ENCODE assay signal across 12 mouse cellular contexts in genomic region chr11:79055161-79055560, GRCm38 (mm10).
DNase-seq lines count a peak whose midpoint lies in the region; ATAC-seq and TF ChIP-seq lines count a peak whose summit lies in the region.
"Had no signal": no experiment of that assay in that cellular context is flagged by ENCODE, and none has a peak within 500 bp of the region (broad histone marks: within the 10 kb centered on the region; RNA-seq: fewer than 3 reads in every experiment).

No protein-coding gene starts in this region.

- no peaks in the 10 kb centered on the region for H3K27me3 ChIP-seq in forebrain, embryonic 10.5 days (ENCODE audit: poor library complexity, severe bottlenecking)
- H3K27me3 ChIP-seq in forebrain, embryonic 12.5 days, result no peaks in the 10 kb centered on the region
- H3K27me3 ChIP-seq in liver, embryonic 11.5 days (replicated peaks; ENCODE audit: control insufficient read depth, insufficient read depth, low read length), result no peaks in the 10 kb centered on the region
- no peaks in the 10 kb centered on the region for H3K27me3 ChIP-seq in liver, postnatal 0 days (ENCODE audit: insufficient read depth, low read length)
- H3K27me3 ChIP-seq in liver, embryonic 14.5 days (ENCODE audit: control insufficient read depth, insufficient read depth, low read length), result no peaks in the 10 kb centered on the region

- H3K9me3 ChIP-seq in forebrain, embryonic 10.5 days, result no peaks in the 10 kb centered on the region
- no peaks in the 10 kb centered on the region for H3K9me3 ChIP-seq in forebrain, embryonic 12.5 days
- H3K9me3 ChIP-seq in liver, embryonic 11.5 days (ENCODE audit: control insufficient read depth, low read length), result no peaks in the 10 kb centered on the region
- H3K9me3 ChIP-seq in liver, postnatal 0 days (ENCODE audit: low read length), result no peaks in the 10 kb centered on the region
- no peaks in the 10 kb centered on the region for H3K9me3 ChIP-seq in liver, embryonic 14.5 days (ENCODE audit: control insufficient read depth, low read length)

- no peak overlapping the region for H3K4me2 ChIP-seq in forebrain, embryonic 12.5 days
- no peak overlapping the region for H3K4me2 ChIP-seq in liver, embryonic 11.5 days
- no peak overlapping the region for H3K4me2 ChIP-seq in liver, postnatal 0 days (ENCODE audit: low read depth, low read length)
- H3K4me2 ChIP-seq in liver, embryonic 14.5 days (ENCODE audit: low read depth), result peak overlapping the region; percentile 44; the same call in 1 of the 2 replicates

- peak overlapping the region; percentile 68 for H3K27ac ChIP-seq in forebrain, embryonic 10.5 days
- no peak overlapping the region for H3K27ac ChIP-seq in forebrain, embryonic 12.5 days
- peak overlapping the region; percentile 83 for H3K27ac ChIP-seq in liver, embryonic 11.5 days (ENCODE audit: low read depth, low read length)
- no peak overlapping the region for H3K27ac ChIP-seq in liver, postnatal 0 days (ENCODE audit: low read depth)
- H3K27ac ChIP-seq in gastrocnemius, adult 2 months, result peak overlapping the region; percentile 96
- peak overlapping the region; percentile 74 for H3K27ac ChIP-seq in liver, embryonic 14.5 days

- 89% methylated on average over 8 of the region's 8 CpGs for WGBS in forebrain, embryonic 10.5 days
- WGBS in forebrain, embryonic 12.5 days, result 85% methylated on average over 8 of the region's 8 CpGs
- WGBS in liver, embryonic 11.5 days, result 80% methylated on average over 8 of the region's 8 CpGs
- 81% methylated on average over 8 of the region's 8 CpGs for WGBS in liver, postnatal 0 days (ENCODE audit: insufficient replicate concordance)
- WGBS in liver, embryonic 14.5 days (ENCODE audit: insufficient replicate concordance), result 79% methylated on average over 8 of the region's 8 CpGs

- no peak overlapping the region for H3K4me3 ChIP-seq in forebrain, embryonic 10.5 days
- no peak overlapping the region for H3K4me3 ChIP-seq in forebrain, embryonic 12.5 days (replicated peaks)
- H3K4me3 ChIP-seq in liver, embryonic 11.5 days (ENCODE audit: low read depth, low read length), result no peak overlapping the region
- H3K4me3 ChIP-seq in liver, postnatal 0 days (ENCODE audit: low read depth, low read length), result no peak overlapping the region
- H3K4me3 ChIP-seq in gastrocnemius, adult 2 months, result peak overlapping the region; percentile 82
- H3K4me3 ChIP-seq in liver, embryonic 14.5 days (ENCODE audit: insufficient read depth in 1 of 2, low read depth in 2 of 2, low read length in 2 of 2), result no peak overlapping the region

- intact Hi-C loops in gastrocnemius, adult 2 months (cut with DNase I), result no loop called here
- intact Hi-C loops in left cerebral cortex, postnatal 25 days (cut with DNase I), result no loop called here

- no peak for TF ChIP-seq EP300 in liver, postnatal 0 days (IDR thresholded peaks at IDR 0.05; ENCODE audit: low read depth)
- TF ChIP-seq EP300 in liver, embryonic 14.5 days (IDR thresholded peaks at IDR 0.05; ENCODE audit: low read depth), result no peak

- H3K9ac ChIP-seq in forebrain, embryonic 12.5 days, result no peak overlapping the region
- H3K9ac ChIP-seq in liver, embryonic 11.5 days (ENCODE audit: low read depth, low read length), result peak overlapping the region; percentile 28; the same call in 1 of the 2 replicates
- no peak overlapping the region for H3K9ac ChIP-seq in liver, postnatal 0 days (replicated peaks)
- H3K9ac ChIP-seq in liver, embryonic 14.5 days (replicated peaks), result peak overlapping the region; percentile 20; the same call in 1 of the 2 replicates

- peaks cover 54% of the 10 kb centered on the region for H3K4me1 ChIP-seq in forebrain, embryonic 10.5 days
- H3K4me1 ChIP-seq in forebrain, embryonic 12.5 days, result peaks cover 36% of the 10 kb centered on the region
- H3K4me1 ChIP-seq in liver, embryonic 11.5 days (replicated peaks; ENCODE audit: control insufficient read depth, insufficient read depth, low read length), result peaks cover 55% of the 10 kb centered on the region
- peaks cover 22% of the 10 kb centered on the region for H3K4me1 ChIP-seq in liver, postnatal 0 days (ENCODE audit: insufficient read depth)
- peaks cover 54 to 72% of the 10 kb centered on the region in 2 experiments for H3K4me1 ChIP-seq in liver, embryonic 14.5 days (replicated peaks; ENCODE audit: control insufficient read depth in 2 of 2, insufficient read depth in 2 of 2, low read length in 1 of 2)

- no peak for ATAC-seq in forebrain, embryonic 12.5 days (ENCODE audit: low FRiP score)
- no peak for ATAC-seq in liver, embryonic 11.5 days (replicated peaks; ENCODE audit: low FRiP score)
- no peak for ATAC-seq in liver, postnatal 0 days
- ATAC-seq in liver, embryonic 14.5 days (ENCODE audit: insufficient read depth), result no peak
- ATAC-seq: forebrain, embryonic 14.5 days had no signal

- TF ChIP-seq CTCF in liver, postnatal 0 days (IDR thresholded peaks at IDR 0.05; ENCODE audit: low read depth), result no peak
- no peak for TF ChIP-seq CTCF in gastrocnemius, adult 2 months (IDR thresholded peaks at IDR 0.05)
- no peak for TF ChIP-seq CTCF in liver, embryonic 14.5 days (IDR thresholded peaks at IDR 0.05; ENCODE audit: low read depth)

- no peaks in the 10 kb centered on the region; the same call in 1 of the 2 replicates for H3K36me3 ChIP-seq in forebrain, embryonic 10.5 days (replicated peaks)
- no peaks in the 10 kb centered on the region for H3K36me3 ChIP-seq in forebrain, embryonic 12.5 days (replicated peaks)
- no peaks in the 10 kb centered on the region for H3K36me3 ChIP-seq in liver, embryonic 11.5 days (ENCODE audit: control insufficient read depth, insufficient read depth, low read length)
- no peaks in the 10 kb centered on the region for H3K36me3 ChIP-seq in liver, postnatal 0 days (replicated peaks; ENCODE audit: insufficient read depth, low read length)
- H3K36me3 ChIP-seq in liver, embryonic 14.5 days (replicated peaks; ENCODE audit: control insufficient read depth, insufficient read depth, low read depth), result no peaks in the 10 kb centered on the region

- DNase-seq in forebrain, embryonic 10.5 days (ENCODE audit: extremely low spot score, low spot score), result no peak
- no peak for DNase-seq in liver, embryonic 11.5 days (ENCODE audit: low spot score)
- DNase-seq in liver, postnatal 0 days, result no peak
- DNase-seq in gastrocnemius, adult 2 months, result peak; percentile 89
- no peak for DNase-seq in liver, embryonic 14.5 days (ENCODE audit: low read depth in 3 of 3, low spot score in 3 of 3)
- DNase-seq in adrenal gland, adult (ENCODE audit: inconsistent age in 2 of 2, low spot score in 1 of 2), result no peak
- DNase-seq in left cerebral cortex, postnatal 25 days (ENCODE audit: low spot score in 2 of 2), result no peak
- DNase-seq: adrenal gland, postnatal 36 days; cerebellum, postnatal 10 days; kidney, adult 2 months had no signal

Comparison
In these comparisons a context has a peak if more than half of its experiments do, and no peak if none do; other contexts are left out.
1. H3K27ac ChIP-seq: peak in forebrain, embryonic 10.5 days (single experiment), liver, embryonic 11.5 days (single experiment), gastrocnemius, adult 2 months (single experiment) and liver, embryonic 14.5 days (single experiment); none in forebrain, embryonic 12.5 days (single experiment) and liver, postnatal 0 days (single experiment).
2. H3K9ac ChIP-seq: peak in liver, embryonic 11.5 days (single experiment) and liver, embryonic 14.5 days (single experiment); none in forebrain, embryonic 12.5 days (single experiment) and liver, postnatal 0 days (single experiment).